Mouse (Mus musculus) adipocyte (in vitro differentiated cells): Measurements from ENCODE around the gene Tprgl.
A peak's percentile ranks its signal among the peaks of the same experiment; 100 is the strongest.

Experiments used
- DNase-seq: peaks from one replicate; pipeline ENCODE4 v3.0.0-alpha.2; 2016; ENCODE audit warnings: low spot score

The Tprgl gene

GRCm38 (mm10) chr4:154159961-154160537 is 417 bp downstream of the Tprgl start:
- peak; percentile 12 for DNase-seq

- peak; percentile 86 for DNase-seq
Observed at GRCm38 (mm10) chr4:154159002-154159401, 1.5 kb downstream of the Tprgl start.

GRCm38 (mm10) chr4:154157970-154158662 is 2.4 kb downstream of the Tprgl start:
- DNase-seq: no peak

- DNase-seq: no peak
Observed at GRCm38 (mm10) chr4:154156050-154156449, 4.4 kb downstream of the Tprgl start.

- DNase-seq: no peak
Observed at GRCm38 (mm10) chr4:154154104-154154503, 6.4 kb downstream of the Tprgl start.

GRCm38 (mm10) chr4:154146342-154146741 is 14.1 kb downstream of the Tprgl start:
- no peak for DNase-seq

GRCm38 (mm10) chr4:154144712-154145111 is 15.8 kb downstream of the Tprgl start:
- no peak for DNase-seq

- peak; percentile 84 for DNase-seq
Observed at GRCm38 (mm10) chr4:154142211-154143040, 18.0 kb downstream of the Tprgl start, which contains the start of gene Wrap73. Wrap73 (plus strand) TSS chr4:154142372.

GRCm38 (mm10) chr4:154141009-154141867 is 19.2 kb downstream of the Tprgl start:
- no peak for DNase-seq

GRCm38 (mm10) chr4:154140213-154141008 is 20.1 kb downstream of the Tprgl start:
- DNase-seq: no peak

- DNase-seq: no peak
Observed at GRCm38 (mm10) chr4:154140182-154140212, 20.5 kb downstream of the Tprgl start, which contains the start of gene Trp73. Trp73 (minus strand) TSS chr4:154140208.

- DNase-seq: no peak
Observed at GRCm38 (mm10) chr4:154139671-154140181, 20.7 kb downstream of the Tprgl start.

GRCm38 (mm10) chr4:154137139-154137538 is 23.3 kb downstream of the Tprgl start:
- no peak for DNase-seq

- DNase-seq: no peak
Observed at GRCm38 (mm10) chr4:154134803-154135202, 25.7 kb downstream of the Tprgl start.

- no peak for DNase-seq
Observed at GRCm38 (mm10) chr4:154131894-154132293, 28.6 kb downstream of the Tprgl start.

GRCm38 (mm10) chr4:154129950-154130349 is 30.5 kb downstream of the Tprgl start:
- no peak for DNase-seq

GRCm38 (mm10) chr4:154127273-154127672 is 33.2 kb downstream of the Tprgl start:
- no peak for DNase-seq

- DNase-seq: no peak
Observed at GRCm38 (mm10) chr4:154125202-154125601, 35.3 kb downstream of the Tprgl start.

GRCm38 (mm10) chr4:154123553-154123952 is 36.9 kb downstream of the Tprgl start:
- DNase-seq: no peak

GRCm38 (mm10) chr4:154122374-154122773 is 38.1 kb downstream of the Tprgl start:
- DNase-seq: no peak

- DNase-seq: no peak
Observed at GRCm38 (mm10) chr4:154121800-154122199, 38.7 kb downstream of the Tprgl start.
